Mouse (Mus musculus) mature B cell (primary cell): ENCODE data around the gene Zfp553.
"Not testable (repeated sequence)": the region's sequence is repeated elsewhere in the genome, so short reads cannot be mapped to it uniquely, and the experiment has no call there.

Experiments
- in situ Hi-C: fragments of 300-500 bp; cut with MboI; formaldehyde crosslinking; loops from 2 replicates; pipeline ENCODE4 v1.14.3; 2019

Zfp553 gene

DNA sequence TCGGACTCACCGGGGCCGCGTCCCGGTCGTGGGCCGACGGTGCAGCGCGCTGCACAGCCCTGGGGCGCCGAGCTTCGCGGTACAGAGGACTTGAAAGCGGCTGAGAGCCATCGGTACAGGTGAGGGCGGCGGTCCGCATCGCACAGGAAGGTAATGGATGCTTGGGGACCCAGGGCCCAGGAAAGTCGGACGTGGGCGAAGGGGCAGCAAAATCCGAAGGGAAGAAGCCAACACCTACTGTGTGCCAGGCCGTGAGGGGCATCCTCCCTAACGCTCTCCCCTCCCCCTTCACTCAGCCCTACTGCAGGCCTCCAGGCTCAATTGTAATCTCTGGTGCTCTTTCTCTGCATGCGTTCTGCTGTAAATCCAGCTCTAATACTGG lies 498 bp downstream of the Zfp553 start:
- in situ Hi-C loops = no loop called here

DNA sequence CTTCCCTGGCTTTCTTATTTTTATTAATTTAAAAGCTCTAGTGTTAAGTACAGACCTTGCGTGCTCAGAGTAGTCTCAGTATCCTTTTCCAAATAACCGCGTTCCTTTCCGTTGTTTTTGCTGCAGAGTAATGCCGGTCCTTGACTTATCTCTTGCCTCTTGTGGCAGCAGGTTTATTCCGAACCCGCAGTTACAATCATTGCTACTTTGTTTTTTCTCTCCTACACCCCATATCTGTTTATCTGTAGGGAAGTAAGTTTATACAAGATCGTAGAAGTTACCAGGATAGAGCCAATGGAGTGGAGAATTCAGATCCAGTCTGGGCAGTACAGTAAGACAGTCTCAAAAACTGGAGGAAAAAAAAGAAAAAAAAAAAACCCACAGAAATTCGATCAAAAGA lies 904 bp downstream of the Zfp553 start:
- in situ Hi-C loops = no loop called here

DNA sequence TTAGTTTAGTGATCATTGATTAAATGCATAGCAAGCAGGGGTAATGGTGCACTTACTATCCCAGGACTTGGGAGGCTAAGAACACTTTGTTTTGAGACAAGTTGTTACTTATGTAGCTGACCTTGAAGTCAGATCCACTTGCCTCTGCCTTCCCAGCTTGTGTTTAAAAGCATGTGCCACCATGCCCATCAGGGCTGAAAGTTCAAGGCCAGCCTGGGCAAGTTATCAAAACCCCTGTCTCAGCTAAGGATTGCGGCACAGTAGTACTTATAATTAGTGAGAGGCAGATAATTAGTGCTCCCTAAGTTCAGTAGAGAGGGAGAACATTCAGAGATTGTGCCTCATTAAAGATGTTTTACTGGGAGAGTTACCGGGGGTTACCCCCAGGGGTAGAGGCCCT lies 1.9 kb downstream of the Zfp553 start:
- in situ Hi-C loops = no loop called here

DNA sequence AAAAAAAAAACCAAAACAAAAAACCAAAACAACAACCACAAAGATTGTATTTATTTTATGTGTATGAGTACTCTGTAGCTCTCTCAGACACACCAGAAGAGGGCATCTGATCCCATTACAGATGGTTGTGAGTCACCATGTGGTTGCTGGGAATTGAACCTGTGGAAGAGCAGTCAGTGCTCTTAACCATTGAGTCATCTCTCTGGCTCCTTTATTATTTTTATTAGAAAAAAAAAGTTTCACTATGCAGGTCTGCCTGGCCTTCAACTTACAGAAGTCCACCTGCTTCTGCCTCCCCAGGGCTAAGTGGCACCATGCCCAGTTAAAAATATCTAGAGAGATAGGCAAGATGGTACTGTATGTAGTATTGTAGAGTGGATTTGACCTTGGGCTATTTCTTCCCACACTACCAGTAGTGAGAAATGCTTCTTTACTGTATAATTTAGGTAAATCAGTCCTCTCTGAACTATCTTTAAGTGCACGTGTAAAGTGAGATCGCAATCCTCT lies 10.6 kb downstream of the Zfp553 start:
- in situ Hi-C loops = no loop called here

DNA sequence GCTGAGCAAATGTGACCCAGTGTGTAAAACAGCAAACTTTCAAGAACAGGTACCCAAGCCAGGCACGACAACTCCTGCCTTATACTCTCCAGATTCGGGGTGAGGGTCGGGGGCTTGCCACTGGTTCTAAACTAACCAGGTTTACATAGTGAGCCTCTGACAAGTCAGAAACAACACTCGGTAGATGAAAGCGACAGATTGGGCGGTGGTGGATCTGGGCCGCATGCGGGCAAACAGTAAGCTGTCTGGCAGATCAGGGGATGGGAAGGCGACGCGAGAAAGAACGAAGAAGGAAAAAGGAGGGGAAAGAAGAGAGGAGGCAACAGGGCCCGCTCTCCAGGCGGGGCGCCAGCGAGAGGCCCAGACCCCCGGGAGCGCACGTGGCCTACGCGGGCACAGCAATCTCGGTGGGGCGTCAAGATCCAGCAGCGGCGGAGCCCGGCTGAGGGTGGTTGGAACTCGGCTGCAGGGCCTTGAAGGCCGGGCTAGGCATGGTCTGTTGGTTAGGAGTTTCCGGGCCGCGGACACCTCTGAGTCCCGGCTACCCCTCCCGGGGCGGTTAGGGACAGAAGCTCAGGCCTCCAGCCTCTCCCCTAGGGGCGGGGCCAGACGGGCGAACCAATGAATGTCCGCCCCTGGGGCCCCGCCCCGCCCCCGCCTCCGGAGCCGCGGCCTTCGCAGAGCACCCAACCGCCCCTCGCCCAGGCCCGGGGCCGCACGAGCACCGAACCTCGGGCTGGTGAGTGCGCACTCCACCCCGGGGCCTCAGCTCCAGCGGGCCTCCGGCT lies 11.2 kb downstream of the Zfp553 start, which contains the start of gene Zfp771:
Gene Zfp771 (plus strand): TSS at position 405 of the 788 bp plus-strand sequence.
- in situ Hi-C loops = no loop called here

DNA sequence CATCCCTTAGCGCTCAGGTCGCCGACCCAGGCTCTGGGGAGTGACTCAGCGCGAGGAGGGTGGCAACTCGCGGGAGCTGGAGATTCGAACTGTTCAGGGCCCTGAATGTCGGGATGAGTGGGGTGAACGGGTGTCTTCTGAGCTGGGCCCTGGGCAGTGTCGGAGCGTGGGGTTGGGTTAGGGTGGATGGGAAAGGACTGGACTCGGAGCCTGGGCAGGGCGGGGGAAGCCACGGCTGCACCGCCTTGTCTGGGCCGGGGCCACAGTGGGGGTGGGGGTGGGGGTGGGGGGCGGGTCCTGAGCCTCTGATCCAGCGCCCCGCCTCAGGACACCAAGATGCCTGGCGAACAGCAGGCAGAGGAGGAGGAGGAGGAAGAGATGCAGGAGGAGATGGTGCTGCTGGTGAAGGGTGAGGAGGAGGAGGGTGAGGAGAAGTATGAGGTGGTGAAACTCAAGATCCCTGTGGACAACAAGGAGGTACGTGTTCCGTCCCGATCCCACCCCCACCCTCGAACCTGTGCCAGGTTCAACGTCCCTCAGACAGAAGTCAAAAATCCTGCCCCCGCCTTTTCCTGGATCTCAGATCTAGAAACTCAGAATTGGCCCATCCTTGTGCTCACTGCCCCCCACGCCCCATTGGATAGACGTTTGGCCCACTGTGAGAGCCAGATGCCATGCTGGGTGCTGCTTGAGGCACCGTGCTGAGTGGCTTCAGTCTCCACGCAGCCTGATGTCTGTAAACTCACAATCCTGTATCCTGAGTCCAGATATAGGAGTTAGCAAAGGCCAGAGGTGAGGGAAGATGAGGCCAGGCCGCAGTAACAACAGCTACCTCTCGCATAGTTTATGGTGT lies 12.0 kb downstream of the Zfp553 start:
- in situ Hi-C loops = no loop called here

DNA sequence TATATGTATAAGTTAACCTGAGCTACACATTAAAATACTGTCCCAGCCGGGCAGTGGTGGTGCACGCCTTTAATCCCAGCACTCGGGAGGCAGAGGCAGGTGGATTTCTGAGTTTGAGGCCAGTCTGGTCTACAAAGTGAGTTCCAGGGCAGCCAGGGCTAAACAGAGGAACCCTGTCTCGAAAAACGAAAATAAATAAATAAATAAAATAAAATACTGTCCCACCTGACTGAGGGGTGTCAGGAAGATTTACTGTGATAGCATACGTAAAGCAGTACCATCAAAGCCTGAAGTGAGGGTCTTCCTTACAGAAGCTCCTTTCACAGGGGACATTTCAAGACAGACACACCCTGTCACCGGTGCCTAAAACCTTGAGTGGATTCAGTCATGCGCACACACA lies 17.6 kb downstream of the Zfp553 start:
- in situ Hi-C loops = not testable (repeated sequence)

DNA sequence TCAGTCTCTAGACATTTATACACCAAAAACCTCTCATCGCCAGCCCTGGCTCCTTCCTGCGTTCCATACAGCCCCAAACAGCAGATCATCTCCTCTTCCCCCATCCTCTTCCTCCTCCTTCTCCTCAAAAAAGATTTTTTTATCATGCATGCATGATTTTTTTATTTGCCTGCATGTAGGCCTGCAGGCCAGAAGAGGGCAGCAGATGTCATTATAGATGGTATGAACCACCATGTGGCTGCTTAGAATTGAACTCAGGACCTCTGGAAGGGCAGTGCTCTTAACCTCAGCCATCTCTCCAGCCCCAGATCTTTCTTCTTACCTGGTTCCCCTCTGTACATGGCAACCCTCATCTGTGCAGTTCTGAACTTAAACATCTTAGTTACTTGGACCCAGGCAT lies 19.6 kb downstream of the Zfp553 start:
- in situ Hi-C loops = no loop called here

DNA sequence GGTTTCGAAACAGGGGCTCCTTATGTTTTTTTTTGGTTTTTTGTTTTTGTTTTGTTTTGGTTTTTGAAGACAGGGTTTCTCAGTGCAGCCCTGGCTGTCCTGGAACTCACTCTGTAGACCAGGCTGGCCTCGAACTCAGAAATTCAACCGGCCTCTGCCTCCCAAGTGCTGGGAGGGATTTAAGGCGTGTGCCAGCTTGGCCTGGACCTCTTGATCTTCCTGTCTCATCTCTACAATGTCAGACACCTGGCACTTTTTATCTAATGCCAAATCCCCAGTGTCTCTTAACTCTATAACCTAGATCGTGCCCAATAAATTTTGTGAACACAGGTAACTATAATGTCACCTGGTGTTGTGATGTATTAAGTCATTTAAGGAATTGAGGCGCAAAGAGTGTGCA lies 20.5 kb downstream of the Zfp553 start:
- in situ Hi-C loops = no loop called here

DNA sequence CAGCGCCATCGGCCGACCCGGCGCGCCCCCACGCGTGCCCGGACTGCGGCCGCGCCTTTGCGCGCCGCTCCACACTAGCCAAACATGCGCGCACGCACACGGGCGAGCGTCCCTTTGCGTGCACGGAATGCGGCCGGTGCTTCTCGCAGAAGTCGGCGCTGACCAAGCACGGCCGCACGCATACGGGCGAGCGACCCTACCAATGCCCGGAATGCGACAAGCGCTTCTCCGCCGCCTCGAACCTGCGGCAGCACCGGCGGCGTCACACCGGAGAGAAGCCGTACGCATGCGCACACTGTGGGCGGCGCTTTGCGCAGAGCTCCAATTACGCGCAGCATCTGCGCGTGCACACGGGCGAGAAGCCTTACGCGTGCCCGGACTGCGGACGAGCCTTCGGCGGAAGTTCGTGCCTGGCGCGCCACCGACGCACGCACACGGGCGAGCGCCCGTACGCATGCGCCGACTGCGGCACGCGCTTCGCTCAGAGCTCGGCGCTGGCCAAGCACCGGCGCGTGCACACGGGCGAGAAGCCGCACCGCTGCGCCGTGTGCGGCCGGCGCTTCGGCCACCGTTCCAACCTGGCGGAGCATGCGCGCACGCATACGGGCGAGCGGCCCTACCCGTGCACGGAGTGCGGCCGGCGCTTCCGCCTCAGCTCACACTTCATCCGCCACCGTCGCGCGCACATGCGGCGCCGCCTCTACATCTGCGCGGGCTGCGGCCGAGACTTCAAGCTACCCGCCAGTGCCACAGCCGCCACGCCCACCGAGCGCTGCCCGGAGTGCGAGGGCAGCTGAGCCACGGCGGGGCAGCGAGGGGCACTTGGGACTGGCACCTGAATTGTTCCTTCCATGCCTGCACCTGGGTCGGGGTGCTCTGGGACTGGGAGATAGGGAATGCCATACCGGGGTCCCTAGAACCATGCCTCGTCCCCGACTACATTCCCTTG lies 21.2 kb downstream of the Zfp553 start:
- in situ Hi-C loops = no loop called here

DNA sequence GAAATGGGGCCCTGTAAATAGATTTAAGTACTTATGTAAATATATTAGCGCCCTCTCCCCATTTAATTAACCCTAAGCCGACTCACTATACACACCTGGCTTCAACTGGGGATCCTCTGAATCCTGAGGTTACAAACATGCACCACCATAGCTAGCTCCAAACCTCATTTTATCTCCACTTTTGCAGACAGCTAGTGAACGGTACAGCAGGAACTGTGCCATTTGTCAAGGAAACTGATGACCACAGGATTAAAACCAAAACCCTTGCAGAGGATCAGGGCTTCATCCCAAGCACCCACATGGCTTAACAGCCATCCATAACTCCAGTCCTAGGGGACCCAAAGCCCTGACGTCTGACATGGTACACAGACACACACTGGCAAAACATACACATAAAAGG lies 22.1 kb downstream of the Zfp553 start:
- in situ Hi-C loops = no loop called here

DNA sequence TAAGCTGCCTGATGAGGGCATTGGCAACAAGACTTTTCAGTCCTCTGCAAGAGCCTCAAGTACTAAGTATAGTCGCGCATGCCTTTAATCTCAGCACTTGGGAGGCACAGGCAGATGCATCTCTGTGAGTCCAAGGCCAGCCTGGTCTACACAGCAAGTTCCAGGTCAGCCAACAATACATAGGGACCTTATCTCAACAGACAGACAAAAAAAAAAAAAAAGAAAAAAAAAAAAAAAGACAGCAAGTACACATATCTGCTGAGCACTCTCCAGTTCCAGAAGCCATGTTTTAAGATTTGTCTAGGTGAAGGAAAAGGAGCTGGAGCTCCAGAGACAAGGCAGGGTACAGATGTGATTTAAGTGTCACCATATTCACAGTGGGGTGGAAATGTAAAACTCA lies 23.1 kb downstream of the Zfp553 start:
- in situ Hi-C loops = no loop called here

DNA sequence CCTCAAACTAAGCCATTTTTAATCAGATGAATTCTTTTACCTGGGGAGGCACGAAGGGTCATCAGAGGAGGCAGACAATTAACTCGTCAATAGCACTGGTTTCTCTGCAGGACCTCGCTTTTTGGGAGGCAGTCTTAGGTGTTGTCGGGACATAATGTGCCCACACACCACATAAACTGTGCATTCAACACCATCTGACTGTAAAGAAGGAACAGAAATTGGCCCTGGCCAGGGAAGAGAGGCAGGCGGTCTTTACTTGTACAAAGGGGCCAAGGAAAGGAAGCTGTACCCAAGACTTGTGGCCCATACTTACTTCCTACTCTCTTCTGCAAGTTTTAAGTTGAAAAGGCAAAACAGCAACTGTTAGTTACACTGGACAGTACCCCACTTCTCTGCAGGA lies 23.7 kb downstream of the Zfp553 start:
- in situ Hi-C loops = no loop called here

DNA sequence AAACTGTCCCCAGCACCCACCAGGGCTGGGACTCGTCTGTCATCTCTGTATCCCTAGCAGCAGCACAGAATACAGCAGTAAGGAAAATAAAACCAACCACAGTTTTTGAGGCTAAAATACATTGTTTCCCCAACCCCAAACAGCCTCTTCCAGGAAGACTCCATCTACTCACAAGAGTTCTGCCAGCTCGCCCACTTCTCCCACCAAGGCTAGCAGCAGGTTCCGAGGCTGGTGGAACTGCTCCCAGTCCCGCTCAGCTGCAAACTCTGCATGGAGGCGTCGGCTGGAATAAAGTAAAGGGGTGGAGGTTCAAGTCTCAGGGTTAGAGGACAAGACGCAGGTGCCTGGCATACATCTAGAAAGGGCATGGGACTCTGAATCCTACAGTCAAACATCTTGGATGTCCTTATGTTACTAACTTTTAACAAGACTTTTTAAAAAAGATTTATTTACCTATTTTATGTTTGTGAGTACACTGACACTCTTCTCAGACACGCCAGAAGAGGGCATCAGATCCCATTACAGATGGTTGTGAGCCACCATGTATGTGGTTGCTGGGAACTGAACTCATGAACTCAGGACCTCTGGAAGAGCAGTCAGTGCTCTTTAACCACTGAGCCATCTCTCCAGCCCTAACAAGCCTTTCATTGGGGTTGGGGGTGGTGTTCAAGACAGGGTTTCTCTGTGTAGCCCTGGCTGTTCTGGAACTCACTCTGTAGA lies 26.5 kb downstream of the Zfp553 start:
- in situ Hi-C loops = no loop called here

DNA sequence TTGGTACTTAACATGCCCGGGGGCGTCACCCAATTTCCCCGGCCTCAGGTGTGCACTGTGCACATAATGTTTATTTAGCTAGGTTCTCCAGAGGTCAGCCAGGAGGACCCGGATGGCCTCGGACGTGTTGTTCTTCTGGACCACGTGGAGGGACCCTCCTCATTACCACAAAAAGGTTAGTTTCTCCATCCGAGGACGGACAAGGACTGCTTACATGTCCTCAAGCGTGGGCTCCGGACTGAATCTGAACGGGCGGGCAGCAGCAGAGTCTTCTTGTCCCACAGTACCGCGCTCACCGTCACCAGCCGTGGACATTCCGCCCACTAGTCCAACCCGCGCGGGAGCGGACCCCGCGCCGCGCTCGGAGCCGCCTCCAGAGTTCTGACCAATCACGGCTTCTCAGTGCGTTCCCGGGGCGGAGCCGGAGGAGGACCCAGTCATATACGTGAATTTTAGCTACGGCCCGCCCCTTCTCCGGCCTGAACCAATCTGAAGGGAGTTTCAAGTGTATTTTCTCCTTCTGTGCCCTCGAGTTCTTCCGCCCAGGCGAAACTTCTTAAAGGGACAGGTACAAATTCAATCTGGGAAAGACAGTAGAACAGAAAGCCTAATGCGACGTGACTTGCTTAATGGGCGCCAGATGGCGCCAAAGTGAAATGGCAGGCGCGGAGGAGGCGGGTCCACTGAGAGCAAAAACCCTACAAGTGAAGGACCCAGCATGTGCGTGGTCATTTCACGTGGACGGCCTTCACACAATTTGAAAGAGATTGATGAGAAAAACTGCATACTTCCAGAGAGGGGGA lies 27.6 kb downstream of the Zfp553 start, which contains the start of gene Dctpp1:
Gene Dctpp1 (minus strand): TSS at position 401 of the 803 bp plus-strand sequence.
- in situ Hi-C loops = no loop called here

DNA sequence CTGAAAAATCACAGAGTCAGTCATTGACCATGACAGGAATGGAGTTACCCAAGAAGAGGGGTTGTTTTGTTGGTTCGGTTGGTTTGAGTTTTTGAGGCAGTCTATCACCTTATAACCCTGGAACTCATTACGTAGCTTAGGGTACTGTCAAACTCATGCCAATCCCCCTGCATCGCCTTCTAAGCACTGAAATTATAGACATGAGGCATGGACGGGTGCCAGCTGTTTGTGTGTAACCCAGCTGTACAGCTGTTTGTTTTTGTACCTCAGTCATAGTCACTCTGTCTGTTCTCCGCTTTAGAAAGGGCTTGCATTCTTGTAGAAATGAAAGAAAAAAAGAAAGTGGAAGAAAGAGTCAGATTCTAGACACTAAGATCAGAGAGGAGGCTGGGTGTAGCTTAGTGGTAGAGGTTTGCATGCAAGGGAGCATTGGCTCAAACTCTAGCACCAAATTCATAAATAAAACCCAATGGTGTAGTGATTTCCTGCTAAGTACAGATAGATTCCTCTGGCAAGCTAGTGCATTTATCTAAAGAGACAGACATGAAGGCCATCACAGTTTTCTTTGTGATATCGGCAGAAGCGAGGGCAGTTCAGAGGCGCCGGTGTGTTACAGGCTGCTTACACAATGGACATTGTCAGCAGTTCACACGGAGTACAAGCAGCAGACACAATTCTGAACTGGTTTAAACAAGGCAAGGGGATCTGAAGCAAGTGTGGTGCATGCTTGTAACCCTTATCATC lies 29.5 kb downstream of the Zfp553 start:
- in situ Hi-C loops = no loop called here

DNA sequence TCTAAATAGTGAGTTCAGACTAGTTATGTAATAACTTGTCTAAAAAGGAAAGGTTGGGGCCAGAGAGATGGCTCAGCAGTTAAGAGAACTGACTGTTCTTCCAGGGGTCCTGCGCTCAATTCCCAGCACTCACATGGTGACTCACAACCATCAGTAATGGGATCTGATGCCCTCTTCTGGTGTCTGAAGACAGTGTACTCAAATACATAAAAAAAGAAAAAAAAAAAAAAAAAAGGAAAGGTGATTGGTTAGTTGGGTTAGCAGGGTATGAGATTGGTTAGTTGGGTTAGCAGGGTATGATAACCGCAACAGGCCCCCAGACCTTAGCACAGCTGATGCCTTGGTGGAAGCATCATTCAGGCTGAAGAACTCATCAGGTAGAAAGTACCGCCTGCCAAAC lies 30.7 kb downstream of the Zfp553 start:
- in situ Hi-C loops = no loop called here

DNA sequence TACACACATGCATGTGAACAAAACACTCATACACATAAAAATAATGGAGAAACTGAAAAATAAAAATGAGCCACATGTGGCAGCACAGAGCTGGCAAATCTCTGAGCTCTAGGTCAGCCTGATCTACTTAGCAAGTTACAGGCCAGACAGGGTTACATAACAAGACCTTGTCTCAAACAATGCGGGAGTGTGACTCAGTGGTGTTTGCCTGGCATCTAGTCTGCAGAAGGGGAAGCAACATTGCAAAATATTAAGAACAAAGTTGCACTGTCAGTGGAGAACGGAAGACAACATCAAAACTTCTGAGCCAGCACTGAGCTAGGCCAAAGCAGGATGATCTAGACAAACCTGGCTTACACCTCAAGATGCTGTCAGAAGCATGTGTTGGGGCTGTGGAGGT lies 37.4 kb downstream of the Zfp553 start:
- in situ Hi-C loops = no loop called here

DNA sequence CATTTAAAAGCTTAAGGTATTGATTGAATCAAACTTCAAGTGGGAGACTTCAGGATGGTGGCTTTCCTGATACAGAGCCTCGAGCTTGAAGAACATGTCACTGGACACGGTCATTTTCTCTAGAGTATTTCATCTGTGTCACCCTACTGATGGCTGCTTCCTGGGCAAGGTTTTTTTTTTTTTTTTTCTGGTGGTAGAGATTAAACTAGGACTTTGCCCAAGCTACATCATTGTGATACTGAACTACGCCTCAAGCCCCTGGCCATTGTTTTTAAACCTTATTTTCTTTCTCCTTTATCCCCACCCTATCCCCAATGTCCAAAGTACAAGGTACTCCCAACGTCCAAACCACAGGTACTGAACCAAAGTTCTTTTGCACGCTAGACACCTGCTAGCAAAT lies 37.8 kb downstream of the Zfp553 start:
- in situ Hi-C loops = no loop called here

DNA sequence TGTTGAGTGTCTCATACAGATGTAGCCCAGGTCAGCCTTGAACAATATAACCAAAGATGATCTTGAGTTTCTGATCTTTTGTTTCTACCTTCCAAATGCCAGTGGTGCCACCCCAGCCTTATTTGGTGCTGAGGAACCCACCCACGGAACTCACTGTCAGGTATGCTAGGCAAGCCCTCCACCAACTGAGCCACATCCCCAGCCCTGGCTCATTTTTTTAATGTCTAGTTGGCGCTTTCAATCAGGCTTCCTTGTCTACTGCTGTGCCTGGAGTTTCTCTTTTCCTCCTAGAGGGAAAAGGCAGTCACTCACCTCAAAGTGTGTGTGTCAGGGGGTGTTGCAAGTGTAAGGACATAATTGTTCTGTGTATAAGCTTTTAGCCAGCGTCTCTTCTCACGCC lies 38.2 kb downstream of the Zfp553 start:
- in situ Hi-C loops = no loop called here
